Mouse (Mus musculus) stomach, postnatal 0 days (tissue): ENCODE data around the gene Map4k3.

Experiments
- CTCF ChIP-seq: IDR thresholded peaks from 2 replicates; pipeline ENCODE4 v1.5.1; 2016; ENCODE audit warnings: antibody characterized with exemption, low read depth, mild to moderate bottlenecking, moderate library complexity
- EP300 ChIP-seq: optimal IDR thresholded peaks from 2 replicates; pipeline ENCODE3; 2016; ENCODE audit warnings: antibody characterized with exemption

GRCm38 (mm10) chr17:80762391-80763040 lies 34.2 kb upstream of the Map4k3 start:
- TF ChIP-seq CTCF (no peak), EP300 (no peak)
